Mouse (Mus musculus): ENCODE data around the gene Camp.
"Not testable (repeated sequence)": the region's sequence is repeated elsewhere in the genome, so short reads cannot be mapped to it uniquely, and the experiment has no call there.

Camp gene

DNA sequence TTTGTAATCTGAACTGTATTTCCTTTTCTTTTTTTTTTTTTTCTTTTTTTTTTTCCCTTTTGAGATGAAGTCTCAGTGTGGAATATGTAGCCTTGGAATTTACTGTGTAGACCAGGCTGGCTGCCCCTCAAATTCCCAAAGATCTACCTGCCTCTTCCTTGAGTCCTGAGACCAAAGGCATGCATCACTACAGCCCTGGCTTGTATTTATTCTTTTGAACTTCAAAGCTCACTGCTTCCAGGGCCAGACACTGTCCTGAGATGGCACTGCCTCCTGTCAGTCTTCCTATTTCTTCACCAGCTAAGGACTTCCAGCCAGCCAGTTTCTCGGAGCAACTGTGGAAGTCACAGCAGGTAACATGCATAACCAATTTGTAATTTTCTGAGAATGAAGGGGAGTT lies 37.4 kb downstream of the Camp start, which contains the start of gene Spink8:
Gene Spink8 (plus strand): TSS at position 301 of the 400 bp plus-strand sequence.
- Histone ChIP-seq H3K36me3 (ENCODE audit: control insufficient read depth, insufficient read depth, low read length, poor library complexity, severe bottlenecking) (no peaks in the 10 kb centered on the region), H3K27me3 (ENCODE audit: control insufficient read depth, insufficient read depth, low read length, poor library complexity, severe bottlenecking) (no peaks in the 10 kb centered on the region)
- DNase-seq (ENCODE audit: low read depth, low spot score) = no peak

DNA sequence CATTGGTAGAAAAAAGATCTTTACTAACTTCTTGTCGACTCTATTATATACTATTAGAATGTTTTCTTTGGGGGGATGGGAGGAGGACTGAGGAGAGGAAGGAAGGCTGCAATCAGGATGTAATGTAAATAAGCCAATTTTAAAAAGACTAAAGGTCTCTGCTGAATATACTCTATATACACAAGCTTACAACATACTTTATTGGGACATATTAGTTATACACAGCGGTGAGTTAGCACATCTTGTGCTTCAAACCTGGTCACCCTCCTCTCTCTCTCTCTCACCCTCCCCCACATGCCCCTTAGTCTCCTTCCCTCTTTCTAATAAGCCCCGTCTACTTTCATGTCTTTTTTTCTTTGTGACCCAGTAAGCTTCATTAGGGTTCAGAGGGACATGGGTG lies 41.5 kb downstream of the Camp start:
- Histone ChIP-seq H3K27me3 (ENCODE audit: control insufficient read depth, insufficient read depth, low read length, poor library complexity, severe bottlenecking) (no peaks in the 10 kb centered on the region), H3K36me3 (ENCODE audit: control insufficient read depth, insufficient read depth, low read length, poor library complexity, severe bottlenecking) (no peaks in the 10 kb centered on the region)
- DNase-seq (ENCODE audit: low read depth, low spot score) = no peak

DNA sequence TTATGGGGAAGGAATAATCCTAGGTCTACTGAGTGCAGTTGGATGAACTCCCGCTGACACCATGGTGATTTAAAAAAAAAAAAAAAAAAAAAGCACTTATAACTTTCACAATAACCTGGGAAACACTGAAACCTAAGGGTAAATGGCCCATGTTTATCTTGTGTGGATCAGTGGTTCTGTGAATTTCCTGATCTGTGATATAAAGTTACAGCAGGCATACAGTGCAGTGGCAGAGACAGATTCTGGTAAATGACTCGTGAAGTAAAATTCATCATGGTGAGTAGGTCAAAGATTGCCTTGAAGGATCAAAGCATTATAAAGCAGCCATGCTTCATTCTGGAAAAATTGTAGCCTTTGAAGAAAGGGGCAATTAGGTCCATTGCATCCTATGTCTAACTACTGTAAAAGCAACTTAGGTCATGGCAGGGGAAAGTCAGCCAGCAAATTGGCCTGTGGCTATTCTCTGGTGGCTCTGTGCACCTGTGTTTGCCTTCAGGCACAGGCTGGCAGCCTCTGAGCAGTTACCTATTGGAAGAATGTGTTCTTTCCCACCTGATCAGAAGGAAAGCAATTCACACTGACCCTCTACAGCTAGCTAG lies 42.6 kb downstream of the Camp start:
- H3K36me3 ChIP-seq (ENCODE audit: control insufficient read depth, insufficient read depth, low read length, poor library complexity, severe bottlenecking) = no peaks in the 10 kb centered on the region
- H3K27me3 ChIP-seq (ENCODE audit: control insufficient read depth, insufficient read depth, low read length, poor library complexity, severe bottlenecking) = no peaks in the 10 kb centered on the region
- DNase-seq (ENCODE audit: low read depth, low spot score) = no peak

DNA sequence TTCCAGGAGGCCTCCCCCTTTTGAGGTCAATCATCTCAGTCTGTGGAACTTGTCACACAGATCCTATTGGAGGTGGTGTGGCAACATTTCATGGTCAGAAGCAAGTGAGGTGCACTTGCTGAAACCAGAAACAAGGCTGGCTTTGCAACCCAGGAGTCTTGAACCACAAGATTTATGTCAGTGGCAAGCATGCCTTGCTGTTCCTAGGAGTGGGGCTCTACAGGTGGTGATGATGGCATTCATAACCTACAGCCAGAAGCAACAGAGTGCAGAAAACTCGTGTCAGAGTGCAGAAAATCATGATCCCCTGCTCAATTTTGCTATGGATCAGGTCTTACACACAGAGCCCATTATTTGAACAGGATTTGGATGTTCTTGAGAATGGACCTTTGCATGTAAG lies 43.2 kb downstream of the Camp start:
- no peaks in the 10 kb centered on the region for H3K27me3 ChIP-seq (ENCODE audit: control insufficient read depth, insufficient read depth, low read length, poor library complexity, severe bottlenecking)
- no peaks in the 10 kb centered on the region for H3K36me3 ChIP-seq (ENCODE audit: control insufficient read depth, insufficient read depth, low read length, poor library complexity, severe bottlenecking)
- no peak for DNase-seq (ENCODE audit: low read depth, low spot score)

DNA sequence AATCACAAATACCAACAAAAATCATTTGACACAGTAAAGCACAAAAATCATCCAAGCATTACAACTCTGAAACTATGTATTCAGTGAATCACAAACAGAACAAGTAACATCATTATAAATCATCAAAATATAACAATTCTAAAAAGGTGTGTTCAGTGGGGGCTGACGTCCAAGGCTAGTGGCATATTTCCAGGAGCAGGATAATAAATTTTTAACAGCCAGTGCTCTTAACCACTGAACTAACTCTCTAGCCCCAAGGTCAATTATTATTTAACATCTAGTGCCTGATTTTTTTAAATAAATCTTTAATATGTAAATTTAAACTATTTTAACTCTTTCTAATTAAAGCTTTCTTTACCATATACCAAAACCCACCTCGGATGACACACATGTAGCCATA lies 43.8 kb downstream of the Camp start:
- H3K36me3 ChIP-seq (ENCODE audit: control insufficient read depth, insufficient read depth, low read length, poor library complexity, severe bottlenecking); H3K27me3 ChIP-seq (ENCODE audit: control insufficient read depth, insufficient read depth, low read length, poor library complexity, severe bottlenecking); DNase-seq (ENCODE audit: low read depth, low spot score): not testable (repeated sequence)

DNA sequence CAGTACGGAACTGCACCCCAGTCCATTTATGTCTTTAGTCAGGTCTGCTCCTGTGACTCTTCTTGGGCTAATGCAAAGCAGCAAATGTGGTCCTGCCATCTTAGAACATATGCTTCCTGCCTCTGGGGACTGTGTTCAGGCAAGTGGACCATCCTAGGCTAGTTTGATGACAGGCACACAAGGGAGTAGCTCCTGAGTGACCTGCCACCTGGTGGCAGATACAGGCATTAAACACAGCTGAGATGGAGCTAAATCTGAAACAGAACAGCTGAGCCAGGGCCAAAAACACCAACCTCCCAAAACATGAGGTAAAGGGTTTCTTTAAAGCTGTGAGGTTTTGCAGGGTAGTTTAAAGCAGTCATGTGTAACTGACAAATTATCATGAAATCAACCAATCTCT lies 51.4 kb downstream of the Camp start:
- peak; percentile 38 for DNase-seq (ENCODE audit: low read depth, low spot score)
- Histone ChIP-seq H3K27me3 (ENCODE audit: control insufficient read depth, insufficient read depth, low read length, poor library complexity, severe bottlenecking) (no peaks in the 10 kb centered on the region), H3K36me3 (ENCODE audit: control insufficient read depth, insufficient read depth, low read length, poor library complexity, severe bottlenecking) (no peaks in the 10 kb centered on the region)
